Mouse (Mus musculus) erythroid progenitor cell, adult 5-6 weeks (primary cell): ENCODE measurements around the gene Eif4e. TPM values are rescaled to one million over a fixed set of nuclear protein-coding genes. Genes with fewer than 3 reads are reported as not detected.

ENCODE experiments used
- ATAC-seq: replicated peaks from 2 replicates; pipeline ENCODE4 v1.8.0; 2016; ENCODE audit warnings: moderate number of reproducible peaks, mild to moderate bottlenecking, moderate TSS enrichment, inconsistent platforms; ENCODE audit not compliant: poor library complexity, low FRiP score, severe bottlenecking
- total RNA-seq, 2 experiments: library from RNA; stranded (forward) in 1 of 2; stranded (reverse) in 1 of 2; fragments of 150-400 nt in 1 of 2; fragments of 186-747, 209-891 nt in 1 of 2; gene quantifications; 2 replicates each; pipeline versions ENCODE4 v1.2.3 to v1.2.4; 2015 to 2017; ENCODE audit warnings: low replicate concordance in 2 of 2

Gene Eif4e
- 129 and 176 TPM in 2 replicates for total RNA-seq (2015; ENCODE audit: low replicate concordance)
- 97.2 and 160 TPM in 2 replicates for total RNA-seq (2017; ENCODE audit: low replicate concordance)

DNA sequence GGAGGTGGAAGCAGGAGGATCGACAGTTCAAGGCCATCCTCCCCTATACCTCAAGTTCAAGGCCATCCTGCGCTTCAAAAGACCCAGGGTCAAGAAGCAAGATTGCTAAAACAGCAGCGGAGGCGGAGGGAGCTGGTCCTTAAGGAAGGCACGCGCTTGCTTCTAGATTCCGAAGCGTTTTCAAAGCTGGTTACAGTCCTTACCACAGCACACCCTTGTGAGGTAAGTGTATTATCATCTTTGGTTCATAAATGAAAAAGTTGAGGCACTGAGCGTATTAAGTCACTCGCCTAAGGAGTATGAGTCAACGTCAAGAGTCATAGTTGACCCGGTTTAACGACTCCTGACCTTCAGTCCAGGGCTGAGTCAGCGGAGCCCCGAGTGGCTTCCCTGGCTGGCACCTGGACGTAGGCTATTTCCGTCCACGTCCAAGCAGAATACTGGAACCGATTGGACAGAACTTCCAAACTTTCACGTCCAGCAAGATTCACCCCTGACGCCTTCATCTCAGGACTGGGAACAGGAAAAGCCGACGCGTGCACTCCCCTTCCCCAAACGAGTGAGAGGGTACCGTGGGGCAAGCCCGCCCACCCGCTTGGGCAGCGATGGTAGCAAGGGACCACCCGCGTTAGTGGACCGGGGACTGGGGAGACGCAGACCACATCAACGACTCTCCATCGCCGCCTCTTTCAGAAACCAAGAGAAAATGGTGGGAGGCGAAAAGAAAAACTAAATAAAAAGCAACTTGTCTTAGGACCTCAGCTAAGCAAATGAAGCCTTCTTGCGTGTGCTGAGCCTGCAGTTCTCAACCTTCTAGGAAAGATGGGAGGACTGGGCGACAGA, at the start of gene Eif4e:
TSS of gene Eif4e (plus strand) at position 107 of the 843 bp plus-strand sequence.
- peak; percentile 50 for ATAC-seq

DNA sequence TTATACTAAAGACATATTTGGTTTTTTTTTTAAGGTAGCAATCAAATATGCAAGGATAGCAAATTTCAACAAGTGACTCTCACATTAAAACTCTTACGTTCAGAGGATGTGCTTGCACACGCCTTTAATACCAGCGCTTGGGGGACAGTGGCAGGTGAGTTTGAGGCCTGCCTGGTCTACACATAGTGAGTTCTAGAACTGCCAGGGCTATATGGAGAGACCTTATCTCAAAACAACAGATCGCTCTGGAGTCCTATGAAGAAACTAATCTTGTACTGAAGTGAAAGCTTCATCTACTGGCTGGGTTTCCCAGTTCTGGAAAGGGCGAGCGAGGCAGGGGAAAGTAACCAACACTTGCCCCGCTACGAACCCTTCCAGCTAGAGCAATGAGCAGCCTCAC, 46.5 kb upstream of the Eif4e start:
- ATAC-seq = peak; percentile 50; the same call in 1 of the 2 replicates

DNA sequence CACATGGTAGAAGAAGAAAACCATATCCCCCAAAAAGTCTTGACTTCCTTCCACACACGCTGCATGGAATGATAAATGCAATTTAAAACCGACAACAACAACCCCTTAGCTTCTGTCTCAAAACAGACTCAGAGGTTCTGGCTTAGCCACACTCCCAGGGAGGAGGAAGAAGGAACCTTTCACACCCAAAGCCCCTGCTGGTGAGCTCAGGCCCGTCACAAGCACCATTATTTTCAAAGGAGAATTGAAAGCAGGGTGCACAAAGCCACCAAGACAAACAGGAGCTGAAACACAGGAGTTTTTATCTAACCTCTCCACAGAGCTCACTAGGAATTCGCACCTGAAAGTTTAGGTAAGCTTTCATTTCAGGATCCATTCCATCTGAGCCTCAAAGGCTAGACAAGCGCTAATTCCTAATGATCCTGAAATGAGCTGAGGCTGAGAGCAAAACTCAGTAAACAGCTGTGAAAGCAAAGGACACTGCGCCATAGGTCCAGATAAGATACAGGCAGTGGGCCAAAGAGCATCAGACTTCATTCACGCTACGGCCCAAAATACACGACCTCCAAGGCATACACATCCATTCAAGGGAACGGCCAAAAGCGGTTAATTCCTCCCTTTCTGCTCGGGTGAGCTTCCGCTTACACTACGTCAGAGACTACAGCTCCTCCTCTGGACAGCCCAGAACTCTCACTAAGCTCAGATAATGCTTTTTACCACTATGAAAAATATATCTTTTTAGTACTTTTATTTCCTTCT, 44.3 kb upstream of the Eif4e start:
- 0 out of 2 replicates have a peak, but pooled peaks have one; percentile 17 for ATAC-seq

DNA sequence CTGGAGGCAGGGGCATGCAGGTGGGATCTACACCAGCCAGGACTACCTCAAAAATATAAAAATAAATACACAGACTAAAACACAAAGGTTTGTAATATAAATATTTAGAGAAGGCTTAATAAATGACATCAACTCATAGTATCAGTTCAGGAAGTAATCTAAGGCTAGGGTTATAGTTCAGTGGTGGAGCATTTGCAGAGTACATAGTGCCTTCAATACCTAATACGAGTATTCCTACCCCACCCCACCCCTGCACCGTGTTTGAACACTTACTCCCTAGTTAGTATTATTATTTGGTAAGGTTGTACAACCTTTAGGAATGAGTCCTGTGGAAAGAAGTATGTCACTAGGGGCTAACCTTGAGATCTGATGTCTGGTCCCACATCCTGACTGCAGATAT, 42.7 kb upstream of the Eif4e start:
- ATAC-seq = no peak

DNA sequence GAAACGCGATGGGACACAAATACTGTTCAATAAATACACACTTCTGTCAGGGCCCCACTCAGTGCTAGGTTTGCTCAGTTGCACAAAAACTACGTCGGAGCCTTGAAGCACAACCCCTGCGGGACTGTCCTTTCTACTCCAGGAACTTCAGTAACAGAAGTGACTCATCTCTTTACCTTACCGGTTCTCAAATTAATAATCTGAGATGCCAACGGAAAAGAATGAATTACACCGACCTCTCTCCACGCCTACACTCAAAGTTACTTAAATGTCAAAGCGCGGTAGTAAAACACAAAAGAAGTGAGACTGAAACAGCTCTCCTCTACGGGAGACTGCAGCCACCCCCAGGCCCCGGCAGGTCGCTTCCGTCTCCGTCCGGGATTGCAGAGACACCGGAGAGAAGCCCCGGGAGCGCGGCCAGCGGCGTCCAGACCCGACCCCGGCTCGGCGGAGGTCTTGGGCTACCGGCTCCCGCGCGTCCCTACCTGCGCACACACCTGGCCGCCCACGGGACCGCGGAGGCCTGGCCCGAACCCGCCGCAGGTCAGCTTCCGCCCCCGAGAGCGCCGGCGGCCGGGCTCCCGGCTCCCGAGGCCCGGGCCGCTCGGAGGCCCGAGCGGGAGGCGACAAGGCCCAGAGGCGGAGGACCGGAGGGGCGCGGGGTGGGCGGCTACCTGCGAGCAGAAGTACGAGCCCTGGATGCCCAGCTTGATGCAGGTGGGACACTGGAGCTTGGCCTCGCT, 37.2 kb upstream of the Eif4e start:
- ATAC-seq = peak; percentile 51; the same call in 1 of the 2 replicates

DNA sequence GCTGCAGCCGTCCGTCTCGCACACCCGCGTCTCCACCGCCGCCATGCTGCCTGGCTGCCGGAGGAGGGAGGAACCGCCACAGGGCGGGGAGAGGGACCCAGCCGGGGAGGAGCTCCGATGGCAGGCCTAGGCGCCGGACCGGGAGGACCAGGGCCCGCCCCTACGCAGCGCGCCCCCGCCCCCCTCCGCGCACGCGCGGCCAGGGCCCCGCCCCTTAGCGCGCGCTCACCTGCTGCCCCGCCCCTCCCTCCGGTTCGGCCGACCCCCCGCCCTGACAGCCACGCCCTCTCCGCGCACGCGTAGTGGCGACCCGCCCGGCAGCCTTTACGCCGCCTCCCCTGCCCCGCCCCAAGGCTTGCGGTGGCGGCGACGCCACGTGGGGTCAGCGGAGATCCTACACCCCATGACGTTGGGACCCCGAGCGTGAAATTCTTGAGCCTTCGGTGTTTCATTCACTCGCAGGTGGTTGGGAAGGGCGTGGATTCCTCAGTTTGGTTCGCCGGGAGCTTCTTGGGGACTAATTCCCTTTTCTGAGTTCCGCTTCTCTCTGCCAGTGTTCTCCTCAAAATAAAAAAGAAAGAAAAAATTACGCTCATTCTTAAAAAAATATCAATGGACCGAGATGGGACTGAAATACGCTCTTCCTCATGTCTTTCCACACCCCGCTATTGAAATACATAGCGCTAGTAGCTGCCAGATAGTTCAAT, 36.5 kb upstream of the Eif4e start, which contains the start of gene Metap1:
TSS of gene Metap1 (minus strand) at position 189 of the 707 bp plus-strand sequence.
- ATAC-seq = peak; percentile 99

DNA sequence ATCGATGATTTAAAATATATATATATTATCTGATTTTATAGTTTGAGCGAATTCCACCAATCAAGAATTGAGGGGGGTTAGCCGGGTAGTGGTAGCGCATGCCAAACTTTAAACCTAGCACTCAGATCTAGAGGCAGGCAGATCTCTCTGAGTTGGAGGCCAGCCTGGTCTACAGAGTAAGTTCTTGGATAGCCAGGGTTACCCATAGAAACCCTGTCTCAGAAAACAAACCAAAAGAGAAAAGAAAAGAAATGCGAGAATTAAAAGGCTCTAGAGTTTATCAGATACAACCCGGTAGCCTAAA, 36.0 kb upstream of the Eif4e start:
- ATAC-seq = no peak

DNA sequence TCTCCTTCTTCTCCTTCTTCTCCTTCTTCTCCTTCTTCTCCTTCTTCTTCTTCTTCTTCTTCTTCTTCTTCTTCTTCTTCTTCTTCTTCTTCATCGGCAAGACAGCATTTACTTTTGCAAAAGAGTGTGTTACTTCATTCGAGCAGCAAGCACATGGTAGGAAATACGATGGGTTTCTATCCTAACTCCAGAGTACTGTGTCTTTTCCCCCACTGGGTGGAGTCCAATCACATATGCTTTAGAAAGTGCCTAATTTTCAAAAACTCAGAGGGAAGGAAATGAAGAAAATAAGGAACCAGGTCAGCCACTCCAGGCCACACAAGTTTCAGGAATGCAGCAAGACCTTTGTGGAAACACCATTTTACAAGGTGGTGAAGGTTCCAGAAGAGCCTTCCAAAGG, 32.3 kb upstream of the Eif4e start:
- ATAC-seq = no peak

DNA sequence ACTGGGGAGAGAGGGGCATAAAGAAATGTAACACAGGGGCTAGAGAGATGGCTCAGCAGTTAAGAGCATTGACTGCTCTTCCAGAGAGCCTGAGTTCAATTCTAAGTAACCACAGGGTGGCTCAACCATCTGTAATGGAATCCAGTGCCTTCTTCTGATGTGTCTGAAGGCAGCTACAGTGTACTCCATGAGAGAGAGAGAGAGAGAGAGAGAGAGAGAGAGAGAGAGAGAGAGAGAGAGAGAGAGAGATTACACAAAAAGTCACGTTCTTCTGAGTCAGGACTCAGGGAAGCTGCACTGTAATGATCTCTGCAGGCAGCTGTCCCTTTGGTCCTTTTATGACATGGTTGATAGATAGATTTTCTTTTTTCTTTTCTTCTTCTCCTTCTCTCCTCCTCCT, 31.4 kb upstream of the Eif4e start:
- ATAC-seq = peak; percentile 17; the same call in 1 of the 2 replicates

DNA sequence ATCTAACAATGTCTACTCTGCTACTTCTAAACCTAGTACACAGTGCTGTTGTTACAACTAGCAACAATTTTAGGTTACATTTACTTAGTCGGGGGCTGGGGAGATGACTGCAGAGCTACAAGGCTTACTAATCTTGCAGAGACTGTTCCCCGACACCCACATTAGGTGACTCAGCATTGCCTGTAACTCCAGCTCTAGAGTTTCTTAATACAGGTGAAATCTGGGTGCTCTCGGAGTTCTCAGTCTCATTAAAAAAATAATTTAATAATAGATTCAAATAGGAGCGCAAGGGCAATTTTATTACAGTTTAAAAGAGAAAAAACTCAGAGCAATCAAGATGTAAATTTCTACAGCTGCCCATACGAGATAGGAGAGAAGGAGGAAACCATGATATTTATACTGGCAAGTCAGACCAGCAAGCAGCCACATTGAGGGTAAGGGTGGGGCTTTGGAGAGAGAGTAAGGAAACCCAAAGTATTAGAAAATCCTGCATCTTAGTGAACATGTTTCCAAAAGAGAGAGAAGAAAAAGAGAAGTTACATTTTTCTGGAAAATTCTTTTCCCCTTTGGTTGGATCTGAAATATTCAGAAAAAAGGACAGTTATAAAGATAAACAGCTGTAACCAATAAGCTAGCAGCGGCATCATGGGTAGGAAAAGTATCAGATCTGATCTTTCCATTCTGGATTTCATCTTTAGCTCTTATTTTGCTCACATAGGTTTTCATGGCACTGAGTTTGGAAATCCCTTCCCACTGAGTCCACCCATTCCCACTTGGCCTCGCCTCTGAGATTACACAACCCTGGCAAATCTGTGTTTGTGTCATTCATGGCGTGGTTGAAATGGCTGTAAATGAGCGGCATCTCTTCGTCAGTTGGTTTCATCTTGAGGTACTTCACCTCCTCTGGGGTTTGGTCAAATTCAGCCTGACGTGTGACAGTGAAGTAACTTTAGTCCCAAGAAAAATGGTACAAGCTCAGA, 30.5 kb upstream of the Eif4e start:
- peak; percentile 83 for ATAC-seq

DNA sequence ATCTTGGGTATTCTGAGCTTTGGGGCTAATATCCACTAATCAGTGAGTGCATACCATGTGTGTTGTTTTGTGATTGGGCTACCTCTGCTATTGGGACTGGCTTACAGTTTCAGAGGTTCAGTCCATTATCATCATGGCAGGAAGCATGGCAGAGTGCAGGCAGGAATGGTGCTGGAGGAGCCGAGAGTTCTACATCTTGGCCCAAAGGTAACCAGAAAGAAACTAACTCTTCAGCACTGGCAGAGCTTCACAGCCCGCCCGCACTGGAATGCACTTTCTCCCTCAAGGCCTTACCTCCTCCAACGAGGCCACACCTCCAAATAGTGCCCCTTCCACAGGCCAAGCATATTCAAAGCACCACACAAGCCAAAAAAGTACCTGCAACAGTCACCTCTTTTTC, 27.2 kb upstream of the Eif4e start:
- ATAC-seq = no peak

DNA sequence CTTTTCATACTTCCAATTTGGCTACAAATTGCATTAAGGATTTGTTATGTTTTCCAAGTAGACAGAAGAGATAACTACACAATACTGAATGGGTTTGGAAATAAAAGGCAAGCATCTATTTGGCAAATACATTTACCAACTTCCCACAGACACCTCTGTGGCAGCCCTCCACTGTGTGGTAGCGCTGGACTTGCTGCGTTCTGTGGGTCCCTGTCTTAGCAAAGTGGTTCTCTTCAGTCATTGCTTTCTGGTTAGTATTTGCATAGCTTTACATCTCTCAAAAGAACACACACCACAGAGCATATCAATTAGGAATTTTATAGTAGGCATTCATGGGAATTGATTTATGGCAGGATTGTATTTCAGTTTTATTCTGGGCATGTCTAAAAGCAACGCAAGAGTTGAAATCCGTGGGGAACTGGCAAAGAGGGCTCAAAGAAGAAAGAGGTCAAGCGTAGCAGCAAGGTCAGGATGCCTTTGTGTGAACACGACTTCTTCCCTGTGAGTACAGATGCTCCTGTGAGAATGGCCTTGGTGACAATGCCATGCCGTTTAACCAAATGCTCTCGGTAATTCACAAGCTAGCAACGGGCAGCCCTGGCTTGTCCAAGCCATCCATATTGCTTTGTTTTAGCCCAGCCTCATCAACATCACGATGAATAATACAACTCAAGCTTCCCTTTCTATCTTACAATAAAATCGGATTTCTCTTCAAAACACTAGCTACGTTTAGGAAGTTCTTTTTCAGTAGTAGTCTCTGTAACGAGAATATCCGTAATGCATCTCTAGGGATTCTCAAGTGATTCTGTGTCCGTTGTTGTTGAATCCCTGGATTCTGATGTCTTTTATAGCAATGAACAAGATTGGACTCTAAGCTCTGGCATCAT, 25.9 kb upstream of the Eif4e start:
- no peak for ATAC-seq

DNA sequence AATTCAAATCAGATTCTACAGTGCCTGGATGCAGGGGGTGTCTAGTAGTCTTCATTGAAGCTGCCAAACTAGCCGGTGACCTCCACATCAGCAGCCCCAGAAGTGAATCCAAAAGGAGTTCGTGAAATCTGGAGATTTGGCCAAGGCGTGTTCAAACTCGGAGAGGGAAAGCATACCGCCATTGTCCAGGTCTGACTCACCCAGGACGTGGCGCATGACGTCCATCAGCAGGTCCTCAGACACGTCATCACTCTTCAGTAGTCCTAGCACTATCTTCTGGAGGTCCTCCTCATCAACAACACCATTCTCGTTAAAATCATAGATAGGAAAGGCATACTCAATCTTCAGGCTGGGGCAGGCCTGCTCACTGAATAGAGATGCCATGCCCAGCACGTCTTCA, 22.2 kb upstream of the Eif4e start:
- ATAC-seq = no peak

DNA sequence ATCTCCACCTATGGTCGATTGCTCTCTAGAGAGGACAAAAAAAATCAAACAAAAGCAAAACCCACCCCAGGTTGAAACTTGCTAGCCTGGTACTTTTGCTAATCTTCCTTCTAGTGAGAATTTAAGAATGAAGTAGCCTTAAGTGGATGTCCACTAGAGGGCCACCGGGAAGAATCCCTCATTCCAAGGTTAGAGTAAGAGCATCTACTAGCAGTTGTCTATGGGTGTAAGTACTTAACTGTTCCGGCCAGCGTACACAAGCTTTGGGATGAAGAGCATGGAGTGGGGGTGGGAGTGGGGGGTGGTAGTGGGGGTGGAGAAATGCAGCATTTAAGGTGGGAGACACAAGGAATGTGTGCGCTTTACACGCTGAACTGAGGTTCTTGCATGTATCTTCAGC, 19.2 kb upstream of the Eif4e start:
- ATAC-seq = no peak

DNA sequence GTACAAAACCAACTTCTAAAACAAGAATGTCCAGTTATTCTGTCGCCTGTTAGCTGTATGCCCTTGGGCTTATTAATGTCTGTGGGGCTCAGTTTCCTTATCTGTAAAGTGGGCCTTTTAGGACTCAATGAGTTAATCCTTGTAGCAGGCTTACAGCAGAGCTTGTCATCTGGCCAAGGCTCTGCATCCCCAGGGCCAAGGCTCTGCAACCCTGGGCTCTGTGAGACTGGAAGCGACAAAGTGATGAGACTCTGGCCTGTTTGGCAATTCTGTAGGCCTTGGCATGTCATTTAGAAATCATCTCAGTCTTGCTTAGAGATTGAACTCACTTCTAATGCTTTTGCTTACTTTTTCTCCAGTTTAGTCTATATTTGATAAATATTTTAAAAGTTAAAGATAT, 16.4 kb upstream of the Eif4e start:
- no peak for ATAC-seq

DNA sequence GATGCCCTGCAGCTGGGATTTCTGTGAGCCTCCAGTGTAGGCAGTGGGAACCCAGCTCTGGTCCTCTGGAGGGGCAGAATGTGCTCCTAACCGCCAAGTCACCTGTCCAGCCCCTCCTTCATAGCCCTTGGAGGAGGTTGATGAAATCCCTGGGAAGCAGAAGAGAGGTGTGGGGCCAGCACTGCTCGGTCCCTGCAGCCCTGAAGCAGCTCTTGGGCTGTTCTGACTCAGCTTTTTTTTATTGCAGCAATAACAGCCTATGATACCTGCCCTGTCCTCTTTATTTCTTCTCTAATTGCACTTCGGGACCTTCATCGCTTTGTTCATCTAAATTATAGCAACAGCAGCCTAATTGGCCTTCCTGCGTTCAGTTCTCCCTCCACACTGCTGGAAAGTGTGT, 15.5 kb upstream of the Eif4e start:
- ATAC-seq = no peak

DNA sequence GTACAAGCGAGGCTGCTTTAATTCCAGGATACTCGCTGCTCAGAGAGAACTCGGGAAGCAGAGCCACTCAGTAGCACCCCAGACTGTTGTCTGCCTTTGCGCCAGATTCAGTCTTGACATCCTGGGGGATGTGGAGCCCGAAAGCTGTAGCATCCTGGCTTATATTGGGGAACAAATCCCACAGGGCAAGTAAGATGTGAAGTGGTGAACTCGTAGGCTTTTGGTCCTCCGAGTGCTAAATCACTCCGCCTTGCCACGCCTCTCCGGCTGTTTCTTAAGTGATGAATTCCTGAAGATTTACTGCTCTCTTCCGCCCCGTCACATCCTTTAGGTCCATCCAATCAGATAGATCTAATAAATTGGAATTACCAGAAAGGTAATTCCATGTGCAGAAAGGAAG, 12.7 kb upstream of the Eif4e start:
- no peak for ATAC-seq

DNA sequence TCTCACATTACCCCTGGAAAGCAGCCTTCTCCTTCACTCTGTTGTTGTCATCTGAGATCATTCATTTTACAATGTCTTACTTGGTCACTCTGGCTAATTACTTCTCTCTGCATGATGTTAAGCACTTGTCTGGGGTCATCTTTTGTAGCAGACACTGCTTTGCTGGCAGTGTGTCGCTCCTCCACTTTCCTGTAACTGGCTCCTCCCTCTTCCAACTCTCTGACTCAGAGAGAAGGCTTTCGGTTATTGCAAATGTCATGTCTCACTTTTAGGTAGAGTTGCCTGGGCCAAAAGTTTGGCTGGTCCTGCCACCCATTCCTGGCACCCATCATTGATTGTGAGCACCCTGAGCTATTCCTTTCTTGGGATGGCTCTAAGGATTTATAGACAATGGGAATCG, 11.2 kb upstream of the Eif4e start:
- no peak for ATAC-seq
